Mouse (Mus musculus) hindbrain, embryonic 12.5 days (tissue): ENCODE measurements around the gene Gm42742. TPM values are rescaled to one million over a fixed set of nuclear protein-coding genes. Genes with fewer than 3 reads are reported as not detected.

Source experiments
- ATAC-seq: fragments of 200-750 bp; cut with Nextera tagmentation; 2 replicates; pipeline ENCODE4 v1.8.0; 2017; ENCODE audit warnings: moderate TSS enrichment; ENCODE audit not compliant: low FRiP score
- H3K27ac ChIP-seq: fragments of 300-500 bp; sonication (generic); 2 replicates; pipeline ENCODE4 v1.5.1; 2016; ENCODE audit warnings: mild to moderate bottlenecking
- H3K27me3 ChIP-seq: fragments of 300-500 bp; sonication (generic); 2 replicates; pipeline ENCODE4 v1.6.1; 2016; ENCODE audit warnings: mild to moderate bottlenecking
- H3K36me3 ChIP-seq: fragments of 300-500 bp; sonication (generic); 2 replicates; pipeline ENCODE4 v1.6.1; 2016; ENCODE audit warnings: mild to moderate bottlenecking
- H3K4me1 ChIP-seq: fragments of 300-500 bp; sonication (generic); 2 replicates; pipeline ENCODE4 v1.6.1; 2016
- H3K4me2 ChIP-seq: fragments of 300-500 bp; sonication (generic); replicated peaks from 2 replicates; pipeline ENCODE4 v1.6.1; 2016; ENCODE audit warnings: mild to moderate bottlenecking
- H3K4me3 ChIP-seq: fragments of 300-500 bp; sonication (generic); 2 replicates; pipeline ENCODE4 v1.5.1; 2016; ENCODE audit warnings: mild to moderate bottlenecking
- H3K9ac ChIP-seq: fragments of 300-500 bp; sonication (generic); 2 replicates; pipeline ENCODE4 v1.6.1; 2016; ENCODE audit warnings: mild to moderate bottlenecking, moderate library complexity
- H3K9me3 ChIP-seq: fragments of 300-500 bp; sonication (generic); replicated peaks from 2 replicates; pipeline ENCODE4 v1.6.1; 2016; ENCODE audit warnings: mild to moderate bottlenecking
- WGBS: fragments of 180-500 bp; shearing (Covaris S2); methylation state at CpG from one replicate; pipeline ENCODE4 v1.1.7; 2016; 5-methylcytosine and 5-hydroxymethylcytosine counted together
- polyA plus RNA-seq: library from polyadenylated mRNA; unstranded; fragments of >200 nt; fragmentation: Nextera tagmentation; extraction: Ambion mirVana; gene quantifications from 2 replicates; pipeline ENCODE4 v1.2.1, GENCODE M21; 2016

The Gm42742 gene
- polyA plus RNA-seq, 1 experiment from 2014 or later: 69.6 TPM

DNA sequence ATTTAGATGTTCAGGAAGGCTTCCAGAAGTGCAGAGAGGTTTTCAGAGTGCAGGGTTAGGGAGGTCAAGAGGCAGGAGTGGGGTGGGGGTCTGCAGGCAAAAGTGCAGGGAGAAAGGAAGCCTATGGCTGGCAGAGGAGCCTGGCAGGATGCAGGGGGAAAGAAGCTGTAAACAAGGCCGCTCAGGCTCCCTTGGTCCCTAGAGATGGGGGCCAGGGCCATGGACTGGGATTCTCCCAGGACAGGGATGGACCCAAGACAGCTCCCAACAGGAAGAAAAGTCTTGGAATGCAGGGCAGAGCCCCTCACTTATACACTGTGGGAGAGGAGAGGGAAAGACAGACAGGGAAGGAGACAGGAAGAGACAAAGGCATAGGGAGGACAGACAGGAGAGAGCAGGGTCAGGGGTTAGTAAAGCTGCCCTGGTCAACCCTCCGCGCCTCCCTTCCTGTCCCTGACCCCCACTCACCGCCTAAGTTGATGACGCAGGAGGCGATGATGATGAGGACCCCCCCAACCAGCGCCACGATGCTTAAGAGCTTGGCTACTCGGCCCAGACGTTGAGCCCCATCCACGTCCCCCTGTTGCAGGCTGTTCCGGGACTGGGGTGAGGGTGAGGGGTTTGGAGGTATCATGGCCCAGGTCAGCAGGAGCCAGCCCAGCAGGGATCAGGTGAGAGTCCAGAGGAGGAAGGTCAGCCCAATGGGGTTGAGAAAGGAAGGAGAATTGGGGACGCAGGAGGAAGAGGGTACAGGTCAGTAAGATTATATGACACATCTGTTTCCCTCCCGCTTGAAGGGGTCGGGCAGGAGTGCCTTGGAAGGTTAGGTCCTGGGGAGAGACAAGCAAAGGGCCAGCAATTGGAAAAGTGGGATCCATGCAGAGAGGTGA is 2.2 kb downstream of the Gm42742 start:
- Histone ChIP-seq H3K4me1 (peaks cover 80% of the 10 kb centered on the region), H3K9ac (0 out of 2 replicates have a peak overlapping the region, but pooled peaks have one; percentile 76), H3K36me3 (peaks cover 37% of the 10 kb centered on the region), H3K27ac (peak overlapping the region; percentile 85; the same call in 1 of the 2 replicates), H3K4me3 (no peak overlapping the region), H3K4me2 (no peak overlapping the region), H3K9me3 (no peaks in the 10 kb centered on the region), H3K27me3 (no peaks in the 10 kb centered on the region)
- WGBS: 82% methylated on average over 15 of the region's 15 CpGs
- ATAC-seq: no peak

- Histone ChIP-seq H3K4me3 (no peak overlapping the region), H3K27ac (peak overlapping the region; percentile 85; the same call in 1 of the 2 replicates), H3K36me3 (peaks cover 37% of the 10 kb centered on the region), H3K4me1 (peaks cover 75% of the 10 kb centered on the region), H3K9ac (peak overlapping the region; percentile 1; the same call in 1 of the 2 replicates), H3K27me3 (no peaks in the 10 kb centered on the region), H3K4me2 (no peak overlapping the region), H3K9me3 (no peaks in the 10 kb centered on the region)
- WGBS: 51% methylated on average over 6 of the region's 6 CpGs
- no peak for ATAC-seq
Measured at GRCm38 (mm10) chr7:127017950-127018345, 2.9 kb downstream of the Gm42742 start.

- Histone ChIP-seq H3K27me3 (no peaks in the 10 kb centered on the region), H3K9me3 (no peaks in the 10 kb centered on the region), H3K4me3 (peak within 1 kb of the TSS; percentile 62), H3K27ac (peak within 1 kb of the TSS; percentile 85), H3K36me3 (peaks cover 37% of the 10 kb centered on the region), H3K4me2 (peak within 1 kb of the TSS; percentile 87), H3K9ac (peak within 1 kb of the TSS; percentile 82), H3K4me1 (peaks cover 68% of the 10 kb centered on the region)
- 4% methylated on average over 39 of the region's 39 CpGs for WGBS
- ATAC-seq: peak; percentile 85
Measured at GRCm38 (mm10) chr7:127016971-127017949, 3.6 kb downstream of the Gm42742 start, which contains the start of gene Pagr1a. Gene Pagr1a (minus strand): TSS chr7:127017352.

- under 1% methylated on average over 22 of the region's 22 CpGs for WGBS
- Histone ChIP-seq H3K9ac (peak overlapping the region; percentile 82), H3K9me3 (no peaks in the 10 kb centered on the region), H3K36me3 (peaks cover 38% of the 10 kb centered on the region), H3K27me3 (no peaks in the 10 kb centered on the region), H3K27ac (peak overlapping the region; percentile 85), H3K4me1 (peaks cover 61% of the 10 kb centered on the region), H3K4me2 (peak overlapping the region; percentile 87), H3K4me3 (peak overlapping the region; percentile 62)
- ATAC-seq: peak; percentile 61
Measured at GRCm38 (mm10) chr7:127016486-127016938, 4.4 kb downstream of the Gm42742 start.

GRCm38 (mm10) chr7:127016481-127016485 is 4.6 kb downstream of the Gm42742 start, which contains the start of gene Pagr1b:
Gene Pagr1b (minus strand): TSS chr7:127016484.
- Histone ChIP-seq H3K4me2 (peak within 1 kb of the TSS; percentile 87), H3K9me3 (no peaks in the 10 kb centered on the region), H3K4me1 (peaks cover 59% of the 10 kb centered on the region), H3K27ac (peak within 1 kb of the TSS; percentile 85), H3K27me3 (no peaks in the 10 kb centered on the region), H3K4me3 (peak within 1 kb of the TSS; percentile 62), H3K9ac (peak within 1 kb of the TSS; percentile 82), H3K36me3 (peaks cover 38% of the 10 kb centered on the region)
- no peak for ATAC-seq

GRCm38 (mm10) chr7:127016081-127016480 is 4.8 kb downstream of the Gm42742 start:
- no peaks in the 10 kb centered on the region for H3K9me3 ChIP-seq
- peak; percentile 7; the same call in 1 of the 2 replicates for ATAC-seq
- peak overlapping the region; percentile 82 for H3K9ac ChIP-seq
- peaks cover 38% of the 10 kb centered on the region for H3K36me3 ChIP-seq
- peak overlapping the region; percentile 85 for H3K27ac ChIP-seq
- peak overlapping the region; percentile 87 for H3K4me2 ChIP-seq
- no peaks in the 10 kb centered on the region for H3K27me3 ChIP-seq
- H3K4me3 ChIP-seq: peak overlapping the region; percentile 62
- 2% methylated on average over 10 of the region's 10 CpGs for WGBS
- H3K4me1 ChIP-seq: peaks cover 56% of the 10 kb centered on the region

DNA sequence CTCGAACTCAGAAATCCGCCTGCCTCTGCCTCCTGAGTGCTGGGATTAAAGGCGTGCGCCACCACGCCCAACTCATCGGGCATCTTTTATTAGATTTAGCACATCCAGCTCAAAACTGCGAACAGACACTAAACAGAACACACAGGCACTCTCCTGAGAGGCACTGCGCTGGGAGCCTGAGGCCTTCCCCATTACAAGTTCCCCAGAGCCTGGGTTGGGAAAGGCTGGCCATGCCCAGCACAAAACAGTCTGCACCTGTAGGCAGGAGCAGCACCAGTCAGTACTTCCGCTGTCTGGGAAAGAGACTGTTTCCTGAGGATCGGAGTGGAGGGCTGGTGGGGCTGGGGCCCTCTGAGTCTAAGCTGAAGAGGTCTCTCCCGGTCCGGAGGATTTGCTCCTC is 5.9 kb downstream of the Gm42742 start:
- Histone ChIP-seq H3K27me3 (no peaks in the 10 kb centered on the region), H3K9ac (peak overlapping the region; percentile 43; the same call in 1 of the 2 replicates), H3K27ac (no peak overlapping the region), H3K4me1 (peaks cover 46% of the 10 kb centered on the region), H3K4me3 (no peak overlapping the region), H3K36me3 (peaks cover 38% of the 10 kb centered on the region), H3K9me3 (no peaks in the 10 kb centered on the region), H3K4me2 (peak overlapping the region; percentile 87)
- ATAC-seq: no peak
- 96% methylated on average over 12 of the region's 12 CpGs for WGBS

- H3K36me3 ChIP-seq: peaks cover 38% of the 10 kb centered on the region
- no peaks in the 10 kb centered on the region for H3K9me3 ChIP-seq
- no peak within 1 kb of the TSS for H3K27ac ChIP-seq
- H3K4me2 ChIP-seq: peak within 1 kb of the TSS; percentile 87
- H3K27me3 ChIP-seq: no peaks in the 10 kb centered on the region
- H3K4me3 ChIP-seq: peak within 1 kb of the TSS; percentile 62
- no peak for ATAC-seq
- 64% methylated on average over 11 of the region's 11 CpGs for WGBS
- peak within 1 kb of the TSS; percentile 47 for H3K9ac ChIP-seq
- H3K4me1 ChIP-seq: peaks cover 40% of the 10 kb centered on the region
Measured at GRCm38 (mm10) chr7:127014320-127014719, 6.6 kb downstream of the Gm42742 start, which contains the start of gene Mvp. Gene Mvp (minus strand): TSS chr7:127014621.

DNA sequence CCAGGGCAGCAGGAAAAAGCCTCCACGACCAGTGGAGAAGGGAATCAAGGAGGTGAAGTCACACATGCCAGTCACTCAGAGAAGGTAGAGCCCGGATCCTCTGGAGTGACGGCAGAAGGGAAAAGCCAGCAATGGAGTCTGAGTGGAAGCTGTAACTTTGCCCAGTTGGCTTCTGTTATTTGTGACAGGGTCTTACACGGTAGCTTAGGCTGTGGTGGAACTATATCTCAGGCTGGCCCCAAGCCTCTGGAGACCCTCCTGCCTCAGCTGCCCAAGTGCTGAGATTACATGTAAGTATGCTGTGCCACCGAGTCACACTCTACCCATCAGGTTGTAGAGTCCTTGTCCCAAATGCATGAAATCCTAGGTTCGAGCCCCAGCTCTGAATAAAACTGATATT is 7.5 kb downstream of the Gm42742 start:
- Histone ChIP-seq H3K9ac (no peak overlapping the region), H3K4me1 (peaks cover 36% of the 10 kb centered on the region)
- WGBS: 91% methylated on average over 6 of the region's 6 CpGs

GRCm38 (mm10) chr7:127012845-127013244 is 8.1 kb downstream of the Gm42742 start:
- no peak for ATAC-seq
- Histone ChIP-seq H3K27me3 (no peaks in the 10 kb centered on the region), H3K4me2 (no peak overlapping the region), H3K27ac (no peak overlapping the region), H3K36me3 (peaks cover 38% of the 10 kb centered on the region), H3K9me3 (no peaks in the 10 kb centered on the region), H3K4me1 (peaks cover 33% of the 10 kb centered on the region), H3K4me3 (no peak overlapping the region), H3K9ac (no peak overlapping the region)
- WGBS: 93% methylated on average over 10 of the region's 10 CpGs

More for the DNA sequence above, 7.5 kb downstream of the Gm42742 start:
- H3K4me2 ChIP-seq: no peak overlapping the region
- H3K27ac ChIP-seq: no peak overlapping the region
- H3K36me3 ChIP-seq: peaks cover 38% of the 10 kb centered on the region
- no peak overlapping the region for H3K4me3 ChIP-seq
- H3K9me3 ChIP-seq: no peaks in the 10 kb centered on the region
- ATAC-seq: no peak
- no peaks in the 10 kb centered on the region for H3K27me3 ChIP-seq

- H3K9me3 ChIP-seq: no peaks in the 10 kb centered on the region
- ATAC-seq: no peak
- no peak overlapping the region for H3K4me3 ChIP-seq
- no peak overlapping the region for H3K9ac ChIP-seq
- H3K27me3 ChIP-seq: no peaks in the 10 kb centered on the region
- H3K4me2 ChIP-seq: no peak overlapping the region
- peaks cover 32% of the 10 kb centered on the region for H3K4me1 ChIP-seq
- WGBS: 88% methylated on average over 6 of the region's 6 CpGs
- peaks cover 38% of the 10 kb centered on the region for H3K36me3 ChIP-seq
- no peak overlapping the region for H3K27ac ChIP-seq
Measured at GRCm38 (mm10) chr7:127012374-127012773, 8.5 kb downstream of the Gm42742 start.

- no peak overlapping the region for H3K9ac ChIP-seq
- no peaks in the 10 kb centered on the region for H3K9me3 ChIP-seq
- no peak overlapping the region; the same call in 1 of the 2 replicates for H3K27ac ChIP-seq
- peaks cover 38% of the 10 kb centered on the region for H3K36me3 ChIP-seq
- WGBS: 75% methylated on average over 2 of the region's 2 CpGs
- ATAC-seq: no peak
- no peak overlapping the region for H3K4me2 ChIP-seq
- no peak overlapping the region for H3K4me3 ChIP-seq
- peaks cover 32% of the 10 kb centered on the region for H3K4me1 ChIP-seq
- H3K27me3 ChIP-seq: no peaks in the 10 kb centered on the region
Measured at GRCm38 (mm10) chr7:127011717-127012116, 9.2 kb downstream of the Gm42742 start.
